Mouse (Mus musculus) lung, adult 2 months (tissue): ENCODE data around the gene Hebp2. TPM values are rescaled to one million over a fixed set of nuclear protein-coding genes. Genes with fewer than 3 reads are reported as not detected.
"Not testable (repeated sequence)": the region's sequence is repeated elsewhere in the genome, so short reads cannot be mapped to it uniquely, and the experiment has no call there.

ENCODE experiments used
- DNase-seq: peaks from one replicate; pipeline ENCODE4 v3.0.0; 2022
- H3K4me1 ChIP-seq: fragments of 200-500 bp; 2 replicates; pipeline ENCODE4 v1.6.1; 2011; ENCODE audit warnings: low read length; ENCODE audit not compliant: control insufficient read depth, insufficient read depth
- H3K4me3 ChIP-seq: fragments of 200-500 bp; replicated peaks from 2 replicates; pipeline ENCODE3; 2011; ENCODE audit warnings: low read depth, mild to moderate bottlenecking, control low read depth, low read length; ENCODE audit errors: extremely low read depth
- CTCF ChIP-seq: fragments of 200-500 bp; IDR thresholded peaks from 2 replicates; pipeline ENCODE4 v1.5.1; 2011; ENCODE audit warnings: mild to moderate bottlenecking, low read length, control low read depth; ENCODE audit not compliant: insufficient read depth
- POLR2A ChIP-seq: fragments of 200-500 bp; IDR thresholded peaks from 2 replicates; pipeline ENCODE4 v1.6.1; 2011; ENCODE audit warnings: low read depth, mild to moderate bottlenecking, control low read depth, low read length, borderline replicate concordance; ENCODE audit errors: extremely low read depth
- WGBS: fragments of 180-500 bp; shearing (Covaris S2); methylation state at CpG from one replicate; pipeline ENCODE4 v1.1.7; 2018; 5-methylcytosine and 5-hydroxymethylcytosine counted together
- polyA plus RNA-seq: library from polyadenylated mRNA; depleted of rRNA; stranded (reverse); fragments of >200 nt; gene quantifications from 2 replicates; pipeline ENCODE4 v1.2.3, GENCODE M21; 2012; rRNA removed

Hebp2 gene
- 0.49 and 5.5 TPM in 2 replicates for polyA plus RNA-seq

DNA sequence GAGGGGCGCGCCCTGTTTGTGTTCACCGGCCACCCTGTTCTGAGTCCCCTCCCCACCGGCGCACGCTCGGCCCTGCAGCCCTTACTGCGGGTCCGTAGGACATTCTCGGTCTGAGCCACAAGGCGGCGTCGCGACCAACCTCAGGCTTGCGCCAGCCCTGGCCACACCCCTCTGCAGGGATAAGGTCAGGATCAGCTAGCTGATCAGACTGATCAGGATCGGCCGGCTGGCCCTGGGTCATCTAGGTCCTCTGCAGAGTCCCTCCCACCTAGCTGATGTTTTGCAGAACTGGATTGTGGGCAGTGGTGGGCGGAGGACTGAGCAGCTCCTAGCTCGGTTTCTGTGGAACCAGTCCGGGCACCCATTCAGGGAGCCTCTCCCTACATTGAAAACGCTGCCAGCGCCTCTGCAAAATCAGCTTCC, at the start of gene Hebp2:
Gene Hebp2 (minus strand): TSS at position 264 of the 423 bp plus-strand sequence.
- Histone ChIP-seq H3K4me1 (peaks cover 5% of the 10 kb centered on the region; the same call in 1 of the 2 replicates), H3K4me3 (peak within 1 kb of the TSS; percentile 63)
- TF ChIP-seq CTCF (peak; percentile 50; the same call in 1 of the 2 replicates), POLR2A (no peak)
- DNase-seq: peak; percentile 53
- WGBS: under 1% methylated on average over 22 of the region's 22 CpGs

DNA sequence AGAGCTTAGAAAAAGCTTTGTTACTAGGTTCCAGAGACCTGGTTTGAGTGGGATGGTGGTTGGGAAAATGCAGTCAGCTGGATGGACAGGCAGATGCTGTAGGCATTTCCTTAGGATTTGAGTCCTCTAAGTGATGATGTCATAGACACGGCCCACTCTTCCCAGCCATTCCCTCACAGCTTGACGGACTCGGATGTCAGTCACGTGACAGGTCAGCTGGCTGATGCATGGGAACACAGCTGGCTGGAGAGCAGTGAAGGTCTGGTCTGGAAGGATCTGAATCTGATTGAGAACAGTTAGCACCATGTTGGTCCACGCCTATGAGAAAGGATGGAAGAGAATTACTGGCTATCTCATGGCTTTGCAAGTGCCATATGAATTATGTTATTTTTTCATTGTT, 43.6 kb upstream of the Hebp2 start:
- no peak for DNase-seq
- WGBS: 85% methylated on average over 5 of the region's 5 CpGs
- TF ChIP-seq CTCF (no peak), POLR2A (no peak)
- Histone ChIP-seq H3K4me3 (no peak overlapping the region), H3K4me1 (no peaks in the 10 kb centered on the region)

DNA sequence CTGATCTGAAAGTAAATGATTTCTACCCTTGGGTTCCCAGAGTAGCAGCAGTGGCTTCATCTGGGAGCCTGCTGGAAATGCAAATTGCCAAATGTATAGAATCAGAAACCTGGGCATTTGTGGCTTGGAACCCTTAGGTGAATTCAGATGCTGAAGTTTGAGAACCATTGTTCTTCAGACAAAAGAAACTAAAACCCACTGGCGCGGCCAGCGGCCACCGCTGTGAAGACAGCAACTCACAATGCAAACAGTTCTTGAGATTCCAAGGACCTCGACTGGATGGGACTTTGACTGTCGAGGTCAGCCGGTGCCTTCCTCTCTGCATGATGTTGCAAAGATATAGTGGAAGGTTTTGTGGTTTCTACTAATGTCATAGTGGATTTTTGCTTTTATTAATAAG, 38.3 kb upstream of the Hebp2 start:
- Histone ChIP-seq H3K4me1 (no peaks in the 10 kb centered on the region), H3K4me3 (no peak overlapping the region)
- TF ChIP-seq POLR2A (no peak), CTCF (no peak)
- no peak for DNase-seq
- 46% methylated on average over 7 of the region's 7 CpGs for WGBS

DNA sequence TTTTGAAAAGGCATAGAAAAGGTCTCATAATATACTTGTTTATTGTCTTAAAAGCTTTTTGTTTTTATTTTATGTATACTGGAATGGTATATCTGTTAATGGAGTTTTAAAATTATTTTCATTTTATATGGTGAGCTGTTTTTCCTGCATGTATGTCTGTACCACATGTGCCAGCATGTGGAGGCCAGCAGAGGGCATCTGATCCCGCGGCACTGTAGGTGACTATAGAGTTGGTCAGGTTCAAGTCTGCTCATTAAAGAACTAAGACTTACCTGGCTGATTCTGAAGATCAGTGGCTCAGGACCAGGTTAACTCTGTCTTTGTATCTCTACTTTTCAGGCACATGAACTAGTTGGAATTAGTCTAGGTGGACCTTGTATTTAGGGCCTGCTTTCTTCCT, 26.7 kb upstream of the Hebp2 start:
- WGBS: 39% methylated on average over 2 of the region's 2 CpGs
- TF ChIP-seq CTCF: peak; percentile 52
- TF ChIP-seq POLR2A: no peak
- DNase-seq: no peak
- Histone ChIP-seq H3K4me3 (no peak overlapping the region), H3K4me1 (no peaks in the 10 kb centered on the region)

DNA sequence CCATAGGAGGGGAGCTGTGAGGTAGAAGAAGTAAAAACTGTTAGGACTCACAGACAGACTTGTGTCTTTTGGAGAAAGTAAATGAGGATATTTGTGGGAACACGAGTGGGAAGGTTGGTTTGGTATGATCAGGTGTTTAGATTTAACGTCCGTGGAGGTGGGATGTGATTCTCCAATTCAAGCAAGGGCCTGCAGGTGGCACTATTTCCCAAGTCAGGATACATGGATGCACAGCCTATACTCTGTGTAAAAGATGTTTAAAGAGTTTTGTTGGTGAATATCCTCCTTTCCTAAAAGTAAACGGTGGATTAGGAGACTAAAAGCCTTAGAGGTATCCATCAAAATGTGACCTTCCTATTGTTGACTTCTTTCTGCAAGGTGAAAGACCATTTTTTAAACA, 17.1 kb upstream of the Hebp2 start:
- TF ChIP-seq CTCF (peak; percentile 40), POLR2A (no peak)
- Histone ChIP-seq H3K4me3 (no peak overlapping the region), H3K4me1 (no peaks in the 10 kb centered on the region)
- peak; percentile 42 for DNase-seq
- 2% methylated on average over 4 of the region's 4 CpGs for WGBS

DNA sequence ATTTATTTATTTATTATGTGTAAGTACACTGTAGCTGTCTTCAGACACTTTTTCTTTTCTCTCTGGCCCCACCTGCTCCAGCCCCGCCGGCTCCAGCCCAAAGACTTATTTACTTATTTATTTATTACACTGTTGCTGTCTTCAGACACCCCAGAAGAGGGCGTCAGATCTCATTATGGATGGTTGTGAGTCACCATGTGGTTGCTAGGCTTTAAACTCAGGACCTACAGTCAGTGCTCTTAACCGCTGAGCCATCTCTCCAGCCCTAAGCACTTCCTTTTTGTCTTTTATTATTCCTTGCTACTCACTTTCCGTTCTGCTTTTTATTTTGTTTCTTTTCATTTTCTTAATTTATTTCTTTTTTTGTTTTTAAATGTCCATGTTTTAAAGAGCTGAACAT, 15.6 kb upstream of the Hebp2 start:
- Histone ChIP-seq H3K4me1 (no peaks in the 10 kb centered on the region), H3K4me3 (no peak overlapping the region)
- DNase-seq: no peak
- 50% methylated on average over 5 of the region's 5 CpGs for WGBS
- no peak for TF ChIP-seq POLR2A
- no peak for TF ChIP-seq CTCF

DNA sequence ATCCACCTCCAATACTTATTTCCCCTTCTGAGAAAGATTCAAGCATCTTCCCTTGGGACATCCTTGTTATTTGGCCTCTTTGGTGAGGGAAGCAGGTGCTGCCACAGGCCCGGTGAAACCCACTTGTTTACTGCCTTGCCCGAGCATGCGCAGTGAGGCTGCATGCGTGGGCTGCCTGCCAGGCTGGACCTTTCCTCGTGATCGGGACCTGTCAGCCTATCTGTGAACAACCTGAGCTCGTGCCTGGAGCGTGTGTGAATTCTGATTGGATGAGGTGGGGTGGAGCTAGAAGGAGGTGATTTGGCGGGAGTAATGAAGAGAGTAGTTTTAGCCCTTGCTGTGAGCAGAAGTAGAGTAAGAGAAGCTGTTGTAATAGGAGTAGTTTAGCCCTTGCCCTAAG, 13.2 kb upstream of the Hebp2 start:
- 82% methylated on average over 9 of the region's 9 CpGs for WGBS
- H3K4me3 ChIP-seq, DNase-seq, H3K4me1 ChIP-seq: not testable (repeated sequence)

DNA sequence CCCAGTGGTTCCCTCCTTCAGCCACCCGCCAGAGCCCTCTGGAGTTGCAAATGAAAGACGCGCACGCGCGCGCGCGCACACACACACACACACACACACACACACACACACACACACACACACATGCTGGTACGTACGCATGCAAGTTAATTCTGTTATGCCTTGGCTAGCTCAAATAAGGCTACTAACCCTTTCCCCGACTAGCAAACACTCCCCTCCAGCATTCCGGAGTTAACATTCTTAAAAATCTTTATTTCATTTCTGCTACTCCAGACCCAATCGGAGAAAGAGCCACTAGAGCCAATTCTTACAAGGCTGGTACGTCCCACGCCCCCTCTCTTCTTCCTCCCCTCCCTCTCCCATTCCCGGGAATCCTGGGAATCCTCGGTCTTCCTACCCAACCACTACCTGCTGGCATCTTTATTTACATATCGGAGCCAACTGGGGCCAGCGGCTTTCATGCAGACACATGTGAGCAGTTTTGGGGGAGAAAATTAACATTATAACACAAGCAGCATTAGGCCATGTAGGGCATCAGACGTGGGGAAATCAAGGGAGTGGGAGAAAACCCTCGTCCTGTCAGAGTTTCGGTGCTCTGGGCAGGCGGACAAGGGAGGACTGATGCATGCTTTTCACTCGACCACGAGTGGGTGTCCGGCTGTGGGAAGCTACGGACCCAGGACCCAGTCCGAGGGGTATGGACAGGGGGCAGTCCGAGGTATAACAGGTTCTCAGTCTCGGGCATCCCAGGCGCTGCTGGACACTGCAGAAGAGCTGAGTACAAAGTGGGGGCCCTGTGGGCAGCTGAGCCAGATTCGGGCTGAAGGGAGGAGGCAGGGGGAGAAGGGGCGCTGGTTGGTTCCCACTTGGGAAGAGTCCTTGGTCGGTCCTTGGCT, 3.7 kb upstream of the Hebp2 start:
- TF ChIP-seq POLR2A (no peak), CTCF (no peak)
- DNase-seq: no peak
- Histone ChIP-seq H3K4me1 (peaks cover 5% of the 10 kb centered on the region; the same call in 1 of the 2 replicates), H3K4me3 (peak overlapping the region; percentile 19)
- WGBS: 13% methylated on average over 35 of the region's 35 CpGs

DNA sequence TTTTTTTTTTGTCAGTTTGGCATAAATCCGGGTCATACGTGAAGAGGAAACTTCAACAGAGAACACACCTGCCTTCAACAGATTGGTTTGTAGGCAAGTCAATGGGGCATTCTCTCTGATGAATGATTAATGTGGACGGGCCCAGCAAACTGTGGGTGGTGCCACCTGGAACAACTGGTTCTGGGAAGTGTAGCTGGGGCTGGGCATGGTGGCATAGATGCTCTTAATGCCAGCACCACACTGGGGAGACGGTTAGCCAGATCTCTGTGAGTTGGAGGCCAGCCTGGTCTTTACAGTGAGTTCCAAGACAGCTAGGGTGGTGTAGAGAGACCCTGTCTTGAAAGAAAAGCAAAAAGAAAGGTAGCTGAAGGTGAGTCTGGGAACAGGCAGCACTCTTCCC, 1.5 kb upstream of the Hebp2 start:
- no peak for DNase-seq
- WGBS: 81% methylated on average over 4 of the region's 4 CpGs

DNA sequence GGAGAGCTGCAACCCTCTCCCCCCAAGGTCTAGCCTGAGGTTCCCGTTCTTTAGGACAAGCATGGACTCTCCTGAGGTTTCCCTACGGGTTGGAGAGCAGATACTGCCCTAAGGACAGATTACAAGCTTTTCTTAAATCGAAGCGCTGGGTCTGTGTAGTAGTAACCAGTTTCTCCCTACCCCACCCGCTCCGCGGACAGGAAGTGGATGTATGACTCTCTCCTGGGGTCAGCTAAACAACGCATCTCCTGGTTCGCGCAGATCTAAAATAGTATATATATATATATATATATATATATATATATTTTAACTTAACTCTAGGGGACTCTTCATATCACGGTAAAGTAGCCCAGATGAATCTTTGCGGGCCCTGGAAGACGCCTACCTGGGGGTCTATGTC, 567 bp downstream of the Hebp2 start:
- H3K4me3 ChIP-seq: peak overlapping the region; percentile 63
- peaks cover 5% of the 10 kb centered on the region; the same call in 1 of the 2 replicates for H3K4me1 ChIP-seq
- no peak for DNase-seq
- TF ChIP-seq CTCF: no peak
- TF ChIP-seq POLR2A: no peak
- WGBS: 5% methylated on average over 13 of the region's 13 CpGs

More for the DNA sequence above, 1.5 kb upstream of the Hebp2 start:
- H3K4me3 ChIP-seq: no peak overlapping the region
- TF ChIP-seq POLR2A (no peak), CTCF (no peak)
- H3K4me1 ChIP-seq: peaks cover 5% of the 10 kb centered on the region; the same call in 1 of the 2 replicates
